12 mouse cellular contexts compared by ENCODE assay signal in the genomic region with DNA sequence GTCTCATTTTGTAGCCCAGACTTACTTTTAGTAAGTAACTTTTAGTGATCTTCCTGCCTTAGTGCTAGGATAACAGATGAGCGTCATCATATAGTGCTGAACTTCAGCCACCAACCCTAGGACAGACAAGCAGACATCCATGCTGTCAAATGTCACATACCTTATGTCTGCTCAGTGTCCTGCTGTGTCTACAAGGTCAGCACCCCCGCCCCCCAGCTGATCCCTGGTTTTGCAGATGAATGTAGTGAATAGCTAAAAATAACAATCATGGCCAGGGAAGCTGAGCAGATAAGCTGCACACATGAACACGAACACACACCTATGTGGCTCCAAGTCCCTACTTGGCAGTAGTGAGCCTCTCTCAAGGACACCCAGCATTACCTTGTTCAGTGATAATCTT.
"Had no signal": no experiment of that assay in that cellular context is flagged by ENCODE, and none has a peak within 500 bp of the region (broad histone marks: within the 10 kb centered on the region; RNA-seq: fewer than 3 reads in every experiment).

No protein-coding gene starts in this region.

- H3K9ac ChIP-seq: liver, embryonic 15.5 days; neural tube, embryonic 15.5 days had no signal

- H3K27ac ChIP-seq: limb, embryonic 10.5 days; liver, embryonic 15.5 days; neural tube, embryonic 15.5 days; stomach, postnatal 0 days had no signal

- H3K4me3 ChIP-seq: limb, embryonic 10.5 days; liver, embryonic 15.5 days; myocyte; neural tube, embryonic 15.5 days had no signal

- H3K27me3 ChIP-seq: liver, embryonic 15.5 days; neural tube, embryonic 15.5 days had no signal

- H3K9me3 ChIP-seq: limb, embryonic 10.5 days; liver, embryonic 15.5 days; neural tube, embryonic 15.5 days had no signal

- H3K36me3 ChIP-seq: limb, embryonic 10.5 days; liver, embryonic 15.5 days; neural tube, embryonic 15.5 days had no signal

- H3K4me1 ChIP-seq: limb, embryonic 10.5 days; liver, embryonic 15.5 days had no signal

- H3K4me2 ChIP-seq: liver, embryonic 11.5 days; liver, embryonic 15.5 days; neural tube, embryonic 15.5 days had no signal

- DNase-seq: kidney, postnatal 14 days; lung, adult 2 months; lung, postnatal 36 days; midbrain, embryonic 14.5 days; thymus, postnatal 4 days had no signal

- ATAC-seq: lung, postnatal 0 days had no signal
